Mouse (Mus musculus) neural tube, embryonic 11.5 days (tissue): ENCODE data around the gene Mrgprh. TPM values are rescaled to one million over a fixed set of nuclear protein-coding genes. Genes with fewer than 3 reads are reported as not detected.

Source experiments
- ATAC-seq: fragments of 200-750 bp; cut with Nextera tagmentation; 2 replicates; pipeline ENCODE4 v1.8.0; 2017; ENCODE audit warnings: moderate number of reproducible peaks, mild to moderate bottlenecking, moderate TSS enrichment, moderate library complexity; ENCODE audit not compliant: insufficient read depth, low FRiP score, low TSS enrichment
- DNase-seq: peaks from one replicate; pipeline ENCODE4 v3.0.0-alpha.2; 2015; ENCODE audit warnings: low spot score
- H3K27ac ChIP-seq: fragments of 300-500 bp; sonication (generic); 2 replicates; pipeline ENCODE4 v1.5.1; 2014; ENCODE audit warnings: low read depth, mild to moderate bottlenecking, low read length
- H3K27me3 ChIP-seq: fragments of 300-500 bp; sonication (generic); 2 replicates; pipeline ENCODE4 v1.6.1; 2014; ENCODE audit warnings: mild to moderate bottlenecking, low read length, mixed read lengths; ENCODE audit not compliant: control insufficient read depth, insufficient read depth
- H3K36me3 ChIP-seq: fragments of 300-500 bp; sonication (generic); 2 replicates; pipeline ENCODE4 v1.6.1; 2014; ENCODE audit warnings: mild to moderate bottlenecking, low read length, moderate library complexity, mixed read lengths; ENCODE audit not compliant: control insufficient read depth, insufficient read depth
- H3K4me1 ChIP-seq: fragments of 300-500 bp; sonication (generic); 2 replicates; pipeline ENCODE4 v1.6.1; 2014; ENCODE audit warnings: low read length, mixed read lengths; ENCODE audit not compliant: control insufficient read depth, insufficient read depth
- H3K4me2 ChIP-seq: fragments of 300-500 bp; sonication (generic); 2 replicates; pipeline ENCODE4 v1.6.1; 2014; ENCODE audit warnings: low read depth, mild to moderate bottlenecking, moderate library complexity
- H3K4me3 ChIP-seq: fragments of 300-500 bp; sonication (generic); 2 replicates; pipeline ENCODE4 v1.5.1; 2014; ENCODE audit warnings: low read depth, low read length
- H3K9ac ChIP-seq: fragments of 300-500 bp; sonication (generic); 2 replicates; pipeline ENCODE4 v1.6.1; 2014; ENCODE audit warnings: mild to moderate bottlenecking, low read length
- H3K9me3 ChIP-seq: fragments of 300-500 bp; sonication (generic); 2 replicates; pipeline ENCODE4 v1.6.1; 2016; ENCODE audit warnings: low read length; ENCODE audit not compliant: control insufficient read depth
- WGBS: fragments of 180-500 bp; shearing (Covaris S2); extraction: QIAGEN DNeasy Blood & Tissue Kit; methylation state at CpG from one replicate; pipeline ENCODE4 v1.1.7; 2014; 5-methylcytosine and 5-hydroxymethylcytosine counted together
- polyA plus RNA-seq: library from polyadenylated mRNA; unstranded; fragments of >200 nt; fragmentation: Nextera tagmentation; extraction: Ambion mirVana; gene quantifications from 2 replicates; pipeline ENCODE4 v1.2.1, GENCODE M21; 2014

The Mrgprh gene
- not detected in 2 replicates for polyA plus RNA-seq

- 89% methylated on average over 5 of the region's 5 CpGs for WGBS
Observed at GRCm38 (mm10) chr17:12875734-12876133, at the start of gene Mrgprh. Mrgprh (plus strand) TSS chr17:12876034.

GRCm38 (mm10) chr17:12830351-12830750 lies 45.5 kb upstream of the Mrgprh start:
- no peaks in the 10 kb centered on the region for H3K4me1 ChIP-seq
- no peaks in the 10 kb centered on the region for H3K27me3 ChIP-seq
- no peak for ATAC-seq

More at GRCm38 (mm10) chr17:12875734-12876133, at the start of gene Mrgprh:
- DNase-seq (no peak), ATAC-seq (no peak)
- Histone ChIP-seq H3K36me3 (no peaks in the 10 kb centered on the region), H3K9ac (no peak within 1 kb of the TSS), H3K4me3 (no peak within 1 kb of the TSS), H3K27ac (no peak within 1 kb of the TSS), H3K27me3 (no peaks in the 10 kb centered on the region), H3K4me2 (no peak within 1 kb of the TSS), H3K4me1 (no peaks in the 10 kb centered on the region), H3K9me3 (no peaks in the 10 kb centered on the region)

GRCm38 (mm10) chr17:12832231-12832630 lies 43.6 kb upstream of the Mrgprh start:
- DNase-seq (no peak), ATAC-seq (no peak)
- no peak overlapping the region for H3K9ac ChIP-seq
- WGBS: 98% methylated on average over 3 of the region's 3 CpGs
- no peak overlapping the region for H3K4me2 ChIP-seq
- no peaks in the 10 kb centered on the region for H3K27me3 ChIP-seq
- no peak overlapping the region for H3K4me3 ChIP-seq
- H3K27ac ChIP-seq: no peak overlapping the region
- no peaks in the 10 kb centered on the region for H3K36me3 ChIP-seq
- H3K4me1 ChIP-seq: no peaks in the 10 kb centered on the region
- no peaks in the 10 kb centered on the region for H3K9me3 ChIP-seq

More at GRCm38 (mm10) chr17:12830351-12830750, 45.5 kb upstream of the Mrgprh start:
- 82% methylated on average over 5 of the region's 5 CpGs for WGBS
- no peak overlapping the region for H3K27ac ChIP-seq
- H3K9me3 ChIP-seq: no peaks in the 10 kb centered on the region
- H3K4me3 ChIP-seq: no peak overlapping the region
- no peak overlapping the region for H3K4me2 ChIP-seq
- DNase-seq: no peak
- no peak overlapping the region for H3K9ac ChIP-seq
- no peaks in the 10 kb centered on the region for H3K36me3 ChIP-seq

GRCm38 (mm10) chr17:12832657-12833056 lies 43.2 kb upstream of the Mrgprh start:
- H3K9ac ChIP-seq: no peak overlapping the region

GRCm38 (mm10) chr17:12834317-12834716 lies 41.5 kb upstream of the Mrgprh start:
- no peaks in the 10 kb centered on the region for H3K27me3 ChIP-seq
- no peak overlapping the region for H3K27ac ChIP-seq
- no peaks in the 10 kb centered on the region for H3K36me3 ChIP-seq
- no peaks in the 10 kb centered on the region for H3K4me1 ChIP-seq
- H3K4me3 ChIP-seq: no peak overlapping the region
- no peak overlapping the region for H3K9ac ChIP-seq
- 81% methylated on average over 3 of the region's 3 CpGs for WGBS
- DNase-seq: no peak
- H3K9me3 ChIP-seq: no peaks in the 10 kb centered on the region
- no peak overlapping the region for H3K4me2 ChIP-seq
- ATAC-seq: no peak

More at GRCm38 (mm10) chr17:12832657-12833056, 43.2 kb upstream of the Mrgprh start:
- no peak overlapping the region for H3K27ac ChIP-seq
- H3K4me3 ChIP-seq: no peak overlapping the region
- H3K4me2 ChIP-seq: no peak overlapping the region
- no peaks in the 10 kb centered on the region for H3K9me3 ChIP-seq
- H3K36me3 ChIP-seq: no peaks in the 10 kb centered on the region
- H3K4me1 ChIP-seq: no peaks in the 10 kb centered on the region
- DNase-seq (no peak), ATAC-seq (no peak)
- WGBS: 93% methylated on average over 4 of the region's 4 CpGs
- no peaks in the 10 kb centered on the region for H3K27me3 ChIP-seq

- no peak overlapping the region for H3K27ac ChIP-seq
- H3K4me3 ChIP-seq: no peak overlapping the region
- H3K4me1 ChIP-seq: no peaks in the 10 kb centered on the region
- H3K9ac ChIP-seq: no peak overlapping the region
- no peaks in the 10 kb centered on the region for H3K36me3 ChIP-seq
- H3K4me2 ChIP-seq: no peak overlapping the region
- H3K27me3 ChIP-seq: no peaks in the 10 kb centered on the region
- no peaks in the 10 kb centered on the region for H3K9me3 ChIP-seq
- ATAC-seq: no peak
- WGBS: 62% methylated on average over 3 of the region's 3 CpGs
- DNase-seq: peak; percentile 17
Observed at GRCm38 (mm10) chr17:12834826-12835225, 41.0 kb upstream of the Mrgprh start.

GRCm38 (mm10) chr17:12835738-12836137 lies 40.1 kb upstream of the Mrgprh start:
- ATAC-seq (no peak), DNase-seq (no peak)
- Histone ChIP-seq H3K4me3 (no peak overlapping the region), H3K27ac (no peak overlapping the region), H3K9me3 (no peaks in the 10 kb centered on the region), H3K4me1 (no peaks in the 10 kb centered on the region), H3K27me3 (no peaks in the 10 kb centered on the region), H3K9ac (no peak overlapping the region), H3K36me3 (no peaks in the 10 kb centered on the region), H3K4me2 (no peak overlapping the region)
- 96% methylated on average over 5 of the region's 5 CpGs for WGBS

- Histone ChIP-seq H3K9ac (no peak overlapping the region), H3K27ac (no peak overlapping the region), H3K9me3 (no peaks in the 10 kb centered on the region), H3K36me3 (no peaks in the 10 kb centered on the region), H3K4me1 (no peaks in the 10 kb centered on the region), H3K4me2 (no peak overlapping the region), H3K27me3 (no peaks in the 10 kb centered on the region), H3K4me3 (no peak overlapping the region)
- no peak for DNase-seq
- ATAC-seq: no peak
- 68% methylated on average over 10 of the region's 10 CpGs for WGBS
Observed at GRCm38 (mm10) chr17:12839475-12840267, 36.2 kb upstream of the Mrgprh start.

GRCm38 (mm10) chr17:12843826-12844225 lies 32.0 kb upstream of the Mrgprh start:
- 75% methylated on average over 6 of the region's 6 CpGs for WGBS
- no peaks in the 10 kb centered on the region for H3K27me3 ChIP-seq

More at GRCm38 (mm10) chr17:12843826-12844225, 32.0 kb upstream of the Mrgprh start:
- no peaks in the 10 kb centered on the region for H3K4me1 ChIP-seq
- DNase-seq (no peak), ATAC-seq (no peak)
- H3K9me3 ChIP-seq: no peaks in the 10 kb centered on the region
- no peak overlapping the region for H3K27ac ChIP-seq
- no peak overlapping the region for H3K4me3 ChIP-seq
- H3K9ac ChIP-seq: no peak overlapping the region
- no peak overlapping the region for H3K4me2 ChIP-seq
- H3K36me3 ChIP-seq: no peaks in the 10 kb centered on the region
